11 mouse cellular contexts compared by ENCODE assay signal in genomic region chr7:63950931-63951607, GRCm38 (mm10). TPM values are rescaled to one million over a fixed set of nuclear protein-coding genes. Genes with fewer than 3 reads are reported as not detected.
DNase-seq lines count a peak whose midpoint lies in the region; ATAC-seq lines count a peak whose summit lies in the region.
"Had no signal": no experiment of that assay in that cellular context is flagged by ENCODE, and none has a peak within 500 bp of the region (broad histone marks: within the 10 kb centered on the region; RNA-seq: fewer than 3 reads in every experiment).

No protein-coding gene starts in this region.

- no peak for DNase-seq in forebrain, embryonic 10.5 days (ENCODE audit: extremely low spot score, low spot score)
- DNase-seq in forebrain, embryonic 11.5 days (ENCODE audit: low spot score): no peak
- peak; percentile 91 for DNase-seq in adrenal gland, postnatal 14 days
- DNase-seq in forebrain, embryonic 14.5 days (ENCODE audit: low spot score): peak; percentile 65
- DNase-seq in layer of hippocampus, postnatal 14 days (ENCODE audit: low spot score in 2 of 2): peak; percentile 76 to 87
- no peak for DNase-seq in kidney, postnatal 25 days
- no peak for DNase-seq in T-cell, adult 2 months (ENCODE audit: low spot score)

- no peaks in the 10 kb centered on the region for H3K9me3 ChIP-seq in forebrain, embryonic 10.5 days
- no peaks in the 10 kb centered on the region for H3K9me3 ChIP-seq in forebrain, embryonic 11.5 days (ENCODE audit: control insufficient read depth, low read length)
- no peaks in the 10 kb centered on the region for H3K9me3 ChIP-seq in forebrain, embryonic 14.5 days (replicated peaks; ENCODE audit: control insufficient read depth, low read length)
- H3K9me3 ChIP-seq: intestine, embryonic 15.5 days had no signal

- no peaks in the 10 kb centered on the region for H3K36me3 ChIP-seq in forebrain, embryonic 10.5 days (replicated peaks)
- H3K36me3 ChIP-seq in forebrain, embryonic 11.5 days (ENCODE audit: control insufficient read depth, insufficient read depth, low read length): no peaks in the 10 kb centered on the region
- no peaks in the 10 kb centered on the region for H3K36me3 ChIP-seq in forebrain, embryonic 14.5 days (ENCODE audit: control insufficient read depth, insufficient read depth, low read length)
- H3K36me3 ChIP-seq: intestine, embryonic 15.5 days had no signal

- H3K4me1 ChIP-seq in forebrain, embryonic 10.5 days: peaks cover 25% of the 10 kb centered on the region
- peaks cover 12% of the 10 kb centered on the region; the same call in 1 of the 2 replicates for H3K4me1 ChIP-seq in forebrain, embryonic 11.5 days (replicated peaks; ENCODE audit: control insufficient read depth, insufficient read depth, low read length)
- H3K4me1 ChIP-seq in forebrain, embryonic 14.5 days (ENCODE audit: control insufficient read depth, insufficient read depth, low read length): peaks cover 19% of the 10 kb centered on the region
- H3K4me1 ChIP-seq: intestine, embryonic 15.5 days had no signal

- peak overlapping the region; percentile 62 for H3K27ac ChIP-seq in forebrain, embryonic 10.5 days
- H3K27ac ChIP-seq in forebrain, embryonic 11.5 days (ENCODE audit: low read depth, low read length): no peak overlapping the region
- H3K27ac ChIP-seq in forebrain, embryonic 14.5 days (ENCODE audit: low read depth, low read length): peak overlapping the region; percentile 64; the same call in 1 of the 2 replicates
- H3K27ac ChIP-seq: intestine, embryonic 15.5 days had no signal

- H3K27me3 ChIP-seq in forebrain, embryonic 10.5 days (ENCODE audit: poor library complexity, severe bottlenecking): no peaks in the 10 kb centered on the region
- no peaks in the 10 kb centered on the region for H3K27me3 ChIP-seq in forebrain, embryonic 11.5 days (ENCODE audit: control insufficient read depth, insufficient read depth, low read length)
- no peaks in the 10 kb centered on the region for H3K27me3 ChIP-seq in forebrain, embryonic 14.5 days (replicated peaks; ENCODE audit: control insufficient read depth, insufficient read depth, low read length)
- H3K27me3 ChIP-seq: intestine, embryonic 15.5 days had no signal

- no peak for ATAC-seq in forebrain, embryonic 11.5 days (replicated peaks; ENCODE audit: low FRiP score)
- peak; percentile 81 for ATAC-seq in forebrain, embryonic 14.5 days
- no peak for ATAC-seq in megakaryocyte progenitor cell, adult 5-6 weeks (replicated peaks; ENCODE audit: poor library complexity)
- ATAC-seq: intestine, embryonic 15.5 days had no signal

- H3K4me2 ChIP-seq in forebrain, embryonic 11.5 days (ENCODE audit: low read depth, low read length, severe bottlenecking): no peak overlapping the region
- no peak overlapping the region for H3K4me2 ChIP-seq in forebrain, embryonic 14.5 days (ENCODE audit: low read length)
- H3K4me2 ChIP-seq: intestine, embryonic 15.5 days had no signal

- no peak overlapping the region for H3K4me3 ChIP-seq in forebrain, embryonic 10.5 days
- no peak overlapping the region for H3K4me3 ChIP-seq in forebrain, embryonic 11.5 days (ENCODE audit: low read depth, low read length)
- H3K4me3 ChIP-seq in forebrain, embryonic 14.5 days (ENCODE audit: low read depth, low read length): no peak overlapping the region
- H3K4me3 ChIP-seq: intestine, embryonic 15.5 days had no signal

- H3K9ac ChIP-seq in forebrain, embryonic 11.5 days (ENCODE audit: low read length): no peak overlapping the region
- H3K9ac ChIP-seq in forebrain, embryonic 14.5 days (ENCODE audit: low read length): no peak overlapping the region
- H3K9ac ChIP-seq: intestine, embryonic 15.5 days had no signal

- WGBS in forebrain, embryonic 10.5 days: 87% methylated on average over 10 of the region's 10 CpGs
- 84% methylated on average over 10 of the region's 10 CpGs for WGBS in forebrain, embryonic 11.5 days
- 66% methylated on average over 10 of the region's 10 CpGs for WGBS in forebrain, embryonic 14.5 days

RNA-seq across cellular contexts. Expression of gene Klf13, which starts 12.4 kb away (rescaled TPM):
- polyA plus RNA-seq in forebrain, embryonic 10.5 days (2016; fragmentation: Nextera tagmentation; extraction: Ambion mirVana): 23.1 and 23.8 TPM in 2 replicates
- 26.6 and 28.1 TPM in 2 replicates for polyA plus RNA-seq in forebrain, embryonic 11.5 days (2014; fragmentation: Nextera tagmentation; extraction: Ambion mirVana)
- 85.8 and 102 TPM in 2 replicates for total RNA-seq in adrenal gland, postnatal 14 days (2021)
- 28.2 and 33.2 TPM in 2 replicates for polyA plus RNA-seq in forebrain, embryonic 14.5 days (2014; fragmentation: Nextera tagmentation; extraction: Ambion mirVana)
- 100 to 1,000 TPM; 170 to 173 TPM for total RNA-seq in layer of hippocampus, postnatal 14 days (2021)
- total RNA-seq in megakaryocyte progenitor cell, adult 5-6 weeks (2015): 37.6 and 46.3 TPM in 2 replicates
- total RNA-seq in megakaryocyte progenitor cell, adult 5-6 weeks (2017): 16.9 and 24.3 TPM in 2 replicates

RNA-seq across cellular contexts. Expression of gene E030018B13Rik, which starts 34.4 kb away (rescaled TPM):
- polyA plus RNA-seq in forebrain, embryonic 10.5 days (2016; fragmentation: Nextera tagmentation; extraction: Ambion mirVana): 0.21 TPM in 1 of 2 replicates, not detected in the other
- polyA plus RNA-seq in forebrain, embryonic 11.5 days (2014; fragmentation: Nextera tagmentation; extraction: Ambion mirVana): not detected in 2 replicates
- total RNA-seq in adrenal gland, postnatal 14 days (2021): not detected in 2 replicates
- polyA plus RNA-seq in forebrain, embryonic 14.5 days (2014; fragmentation: Nextera tagmentation; extraction: Ambion mirVana): not detected in 2 replicates
- not detected for total RNA-seq in layer of hippocampus, postnatal 14 days (2021)
- not detected in 2 replicates for total RNA-seq in megakaryocyte progenitor cell, adult 5-6 weeks (2015)
- not detected in 2 replicates for total RNA-seq in megakaryocyte progenitor cell, adult 5-6 weeks (2017)
- total RNA-seq: gastrocnemius, adult 18-20 months had no signal
- polyA plus RNA-seq: intestine, embryonic 15.5 days; limb, embryonic 11.5 days had no signal

Comparison
In these comparisons a context has a peak if more than half of its experiments do, and no peak if none do; other contexts are left out.
1. DNase-seq: peak in adrenal gland, postnatal 14 days (single experiment), forebrain, embryonic 14.5 days (single experiment) and layer of hippocampus, postnatal 14 days (2 of 2); none in forebrain, embryonic 10.5 days (single experiment), forebrain, embryonic 11.5 days (single experiment), kidney, postnatal 25 days (0 of 2) and T-cell, adult 2 months (single experiment).